Mouse (Mus musculus): ENCODE measurements around the gene Gm4881.

The Gm4881 gene

GRCm38 (mm10) chr7:24953966-24954365 is 9.7 kb upstream of the Gm4881 start:
- DNase-seq (ENCODE audit: low read depth): no peak

- peak; percentile 69 for DNase-seq (ENCODE audit: low read depth)
Observed at GRCm38 (mm10) chr7:24949958-24950623, 5.8 kb upstream of the Gm4881 start.

- DNase-seq (ENCODE audit: low read depth): no peak
Observed at GRCm38 (mm10) chr7:24948774-24949173, 4.5 kb upstream of the Gm4881 start.

GRCm38 (mm10) chr7:24947316-24948048 is 3.2 kb upstream of the Gm4881 start:
- no peak for DNase-seq (ENCODE audit: low read depth)

GRCm38 (mm10) chr7:24943641-24944040 is 653 bp downstream of the Gm4881 start:
- no peak for DNase-seq (ENCODE audit: low read depth)

GRCm38 (mm10) chr7:24931651-24932050 is 12.6 kb downstream of the Gm4881 start:
- no peak for DNase-seq (ENCODE audit: low read depth)

- DNase-seq (ENCODE audit: low read depth): no peak
Observed at GRCm38 (mm10) chr7:24930475-24930874, 13.8 kb downstream of the Gm4881 start.

- no peak for DNase-seq (ENCODE audit: low read depth)
Observed at GRCm38 (mm10) chr7:24919728-24920127, 24.6 kb downstream of the Gm4881 start.

GRCm38 (mm10) chr7:24918763-24919323 is 25.5 kb downstream of the Gm4881 start:
- DNase-seq (ENCODE audit: low read depth): no peak

- no peak for DNase-seq (ENCODE audit: low read depth)
Observed at GRCm38 (mm10) chr7:24912480-24912879, 31.8 kb downstream of the Gm4881 start.

GRCm38 (mm10) chr7:24907211-24907748 is 37.0 kb downstream of the Gm4881 start:
- peak; percentile 68 for DNase-seq (ENCODE audit: low read depth)

- peak; percentile 28 for DNase-seq (ENCODE audit: low read depth)
Observed at GRCm38 (mm10) chr7:24906551-24906950, 37.7 kb downstream of the Gm4881 start.

- DNase-seq (ENCODE audit: low read depth): peak; percentile 91
Observed at GRCm38 (mm10) chr7:24904936-24905335, 39.4 kb downstream of the Gm4881 start.

GRCm38 (mm10) chr7:24904070-24904483 is 40.2 kb downstream of the Gm4881 start:
- DNase-seq (ENCODE audit: low read depth): peak; percentile 99

GRCm38 (mm10) chr7:24903444-24903825 is 40.9 kb downstream of the Gm4881 start:
- peak; percentile 59 for DNase-seq (ENCODE audit: low read depth)

GRCm38 (mm10) chr7:24902630-24903443 is 41.5 kb downstream of the Gm4881 start, which contains the start of gene Arhgef1:
Gene Arhgef1 (plus strand): TSS chr7:24902912.
- DNase-seq (ENCODE audit: low read depth): peak; percentile 67

GRCm38 (mm10) chr7:24902264-24902629 is 42.0 kb downstream of the Gm4881 start:
- DNase-seq (ENCODE audit: low read depth): no peak

GRCm38 (mm10) chr7:24901842-24902241 is 42.5 kb downstream of the Gm4881 start:
- DNase-seq (ENCODE audit: low read depth): no peak

GRCm38 (mm10) chr7:24901114-24901513 is 43.2 kb downstream of the Gm4881 start:
- no peak for DNase-seq (ENCODE audit: low read depth)

- DNase-seq (ENCODE audit: low read depth): no peak
Observed at GRCm38 (mm10) chr7:24897959-24898358, 46.3 kb downstream of the Gm4881 start.

GRCm38 (mm10) chr7:24897224-24897623 is 47.1 kb downstream of the Gm4881 start, which contains the start of gene Cd79a:
Gene Cd79a (plus strand): TSS chr7:24897381.
- no peak for DNase-seq (ENCODE audit: low read depth)

GRCm38 (mm10) chr7:24896269-24896668 is 48.0 kb downstream of the Gm4881 start:
- DNase-seq (ENCODE audit: low read depth): no peak

Measured in 416B (cell line).